Mouse (Mus musculus): ENCODE data around the gene Tmem160.

Gene Tmem160

DNA sequence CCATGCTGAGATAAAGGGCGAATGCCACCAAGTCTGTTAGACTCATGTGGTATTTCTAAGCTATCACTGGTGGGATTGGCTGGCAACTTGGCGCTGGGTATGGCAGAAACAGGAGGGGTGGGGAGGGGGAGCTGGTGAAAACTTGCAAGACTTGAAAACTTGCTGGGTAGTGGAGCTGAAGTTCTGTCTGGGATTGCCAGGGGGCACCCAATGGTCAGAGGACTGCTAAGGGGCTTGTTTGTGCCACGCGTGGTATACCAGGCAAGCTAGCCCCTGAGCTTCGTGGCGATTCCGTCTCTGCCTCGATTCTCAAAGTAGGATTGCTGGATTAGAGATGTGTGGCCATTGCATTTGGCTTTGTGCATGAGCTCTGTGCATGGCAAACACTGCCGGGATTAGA, 37.4 kb downstream of the Tmem160 start:
- CTCF ChIA-PET: interaction anchor here (0.6 to 1.1 kb wide), 3 partner anchors 17 to 129 kb away, joined by 3 to 4 read pairs (median 3); no protein-coding TSS in a partner anchor

GRCm38 (mm10) chr7:16491759-16492158, 39.2 kb downstream of the Tmem160 start:
- CTCF ChIA-PET: interaction anchor here (0.7 to 0.9 kb wide), 2 partner anchors 29 to 177 kb away, joined by 3 to 4 read pairs; no protein-coding TSS in a partner anchor

DNA sequence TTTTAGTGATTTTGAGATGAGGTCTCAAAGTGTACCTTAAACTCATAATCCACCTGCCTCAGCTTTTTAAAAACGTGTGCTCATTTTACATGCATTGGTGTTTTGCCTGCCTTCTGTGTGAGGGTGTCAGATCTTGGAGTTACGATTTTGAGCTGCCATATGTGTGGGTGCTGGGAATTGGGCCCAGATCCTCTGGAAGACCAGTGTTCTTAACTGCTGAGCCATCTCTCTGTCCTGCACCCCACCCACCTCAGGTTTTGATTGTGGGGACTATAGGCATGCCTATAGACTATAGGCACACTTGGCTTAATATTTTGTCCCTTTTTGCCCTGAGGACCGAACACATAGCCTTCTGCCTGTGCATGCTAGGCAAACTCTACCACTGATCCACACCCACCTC, 39.6 kb downstream of the Tmem160 start:
- CTCF ChIA-PET: no interaction called here

DNA sequence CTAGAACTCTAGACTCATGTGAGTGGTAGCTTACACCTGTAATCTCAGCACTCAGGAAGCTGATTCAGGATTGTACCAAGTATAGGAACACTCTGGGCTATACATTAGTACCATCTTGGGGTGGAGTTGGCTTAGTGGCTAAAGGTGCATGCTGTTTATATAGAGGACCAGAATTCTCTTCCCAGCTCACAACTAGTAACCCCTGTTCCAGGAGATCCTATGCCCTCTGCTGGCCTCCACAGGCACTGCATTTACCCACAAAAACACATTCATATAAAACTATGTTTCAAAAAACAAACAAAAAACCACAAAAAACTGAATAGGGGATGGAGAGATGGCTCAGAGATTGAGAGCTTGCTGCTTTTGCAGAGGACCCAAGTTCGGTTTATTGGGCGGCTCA, 40.8 kb downstream of the Tmem160 start:
- CTCF ChIA-PET: interaction anchor here (0.5 to 0.7 kb wide), 2 partner anchors 29 to 135 kb away, joined by 4 read pairs; no protein-coding TSS in a partner anchor

DNA sequence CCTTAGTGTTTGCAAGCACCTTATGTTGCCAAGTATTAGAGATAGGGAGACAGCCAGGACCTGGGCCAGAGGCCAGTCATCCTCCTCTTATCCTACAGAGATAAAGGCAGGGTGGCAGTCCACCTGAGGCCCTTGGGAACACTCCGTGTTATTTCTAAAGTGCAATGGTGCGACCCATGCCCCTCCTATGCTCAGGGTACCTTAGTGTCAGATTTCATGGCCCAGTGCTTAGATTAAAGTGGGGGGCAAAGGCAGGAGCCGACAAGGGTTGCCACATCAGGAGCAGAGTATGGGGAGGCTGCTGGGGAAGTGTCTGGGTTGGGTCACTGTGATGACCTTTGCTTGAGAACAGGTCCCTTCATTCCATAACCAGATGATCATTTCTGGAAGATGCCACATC, 43.7 kb downstream of the Tmem160 start:
- CTCF ChIA-PET: no interaction called here

DNA sequence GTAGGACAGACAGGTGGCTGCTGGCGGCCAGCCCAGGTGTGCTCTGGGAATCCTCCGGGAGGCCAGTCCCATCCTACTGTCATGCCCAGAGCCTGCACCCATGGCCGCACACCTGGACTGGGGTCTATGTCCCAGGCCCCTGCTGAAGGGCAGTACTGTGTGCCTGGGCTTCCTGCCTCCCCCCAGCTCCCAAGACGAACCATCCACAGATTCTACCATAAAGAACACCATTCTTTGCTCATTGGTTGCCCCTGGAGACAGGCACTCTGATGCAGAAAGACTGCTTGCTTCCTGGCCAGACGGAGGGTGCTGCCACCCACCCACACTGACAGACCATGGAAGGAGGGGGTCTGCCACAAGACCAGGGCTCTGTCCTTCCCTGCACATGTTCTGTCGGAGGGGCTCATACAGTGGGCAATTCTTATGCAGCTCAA, 47.1 kb downstream of the Tmem160 start:
- CTCF ChIA-PET: interaction anchor here (0.6 kb wide), 1 partner anchor 277 kb away, joined by 5 read pairs; no protein-coding TSS in a partner anchor

GRCm38 (mm10) chr7:16501571-16501970, 49.0 kb downstream of the Tmem160 start:
- CTCF ChIA-PET: no interaction called here

DNA sequence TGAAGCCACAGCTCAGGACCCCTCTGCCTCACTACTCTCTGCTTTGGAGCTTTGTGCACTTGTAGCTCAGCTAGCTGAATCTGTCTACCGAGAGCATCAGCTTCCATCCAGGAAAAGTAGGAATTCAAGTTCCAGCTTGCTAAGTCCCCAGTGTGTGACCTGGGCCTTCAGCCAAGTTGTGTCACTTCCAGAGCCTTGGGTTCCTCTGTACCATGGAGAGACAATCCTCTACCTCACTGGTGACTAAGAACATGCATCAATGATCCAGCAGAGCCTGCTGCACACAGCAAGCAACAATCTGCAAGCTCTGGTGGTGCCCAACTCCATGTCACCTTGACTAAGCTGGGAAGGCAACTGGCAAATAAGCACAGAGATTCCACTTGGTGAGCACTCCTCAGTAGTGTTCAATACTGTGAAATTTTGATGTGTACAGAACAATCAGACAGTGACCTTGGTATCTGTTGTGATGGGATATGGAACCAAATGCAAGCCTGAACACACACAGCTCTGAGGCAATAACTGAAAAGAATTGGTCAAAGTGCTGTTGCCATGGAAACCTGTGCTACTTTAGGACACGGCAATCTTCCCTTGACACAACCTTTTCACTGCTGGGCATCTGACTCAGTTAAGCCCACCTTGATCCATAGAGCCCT, 52.1 kb downstream of the Tmem160 start:
- CTCF ChIA-PET: interaction anchor here (1.3 kb wide), 1 partner anchor 9 kb away, joined by 4 read pairs; no protein-coding TSS in a partner anchor
